Mouse (Mus musculus): ENCODE results near the gene Hmgxb4. TPM values are rescaled to one million over a fixed set of nuclear protein-coding genes. Genes with fewer than 3 reads are reported as not detected.

Hmgxb4 gene
- polyA plus RNA-seq, 1 experiment from 2014 or later = 41.5 TPM

DNA sequence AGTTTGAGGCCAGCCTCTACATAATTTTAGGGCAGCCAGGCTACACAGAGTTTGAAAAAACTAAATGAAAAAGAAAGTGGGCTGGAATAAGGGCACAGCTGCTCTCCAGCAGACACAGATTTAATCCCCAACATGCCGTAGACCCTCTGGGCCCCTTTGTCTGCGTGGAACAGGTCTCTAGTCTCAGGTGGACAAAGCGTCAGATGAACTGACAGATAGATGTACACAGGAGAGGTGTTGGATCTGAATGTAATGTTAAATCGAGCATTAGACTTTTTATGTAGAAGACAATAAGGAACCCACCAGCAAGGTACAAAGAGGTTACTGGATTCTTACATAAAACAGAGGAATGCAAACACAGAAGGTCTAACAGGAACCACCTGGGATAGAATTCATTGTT lies 32.7 kb downstream of the Hmgxb4 start:
- H3K36me3 ChIP-seq (replicated peaks) = peaks cover 69% of the 10 kb centered on the region
- no peak overlapping the region for H3K4me3 ChIP-seq
- no peak overlapping the region for H3K27ac ChIP-seq
- H3K9me3 ChIP-seq = no peaks in the 10 kb centered on the region
- H3K4me1 ChIP-seq = no peaks in the 10 kb centered on the region
- WGBS = 95% methylated on average over 4 of the region's 4 CpGs
- no peaks in the 10 kb centered on the region for H3K27me3 ChIP-seq (replicated peaks)
- H3K4me2 ChIP-seq = no peak overlapping the region
- H3K9ac ChIP-seq = no peak overlapping the region
- ATAC-seq (replicated peaks) = no peak

DNA sequence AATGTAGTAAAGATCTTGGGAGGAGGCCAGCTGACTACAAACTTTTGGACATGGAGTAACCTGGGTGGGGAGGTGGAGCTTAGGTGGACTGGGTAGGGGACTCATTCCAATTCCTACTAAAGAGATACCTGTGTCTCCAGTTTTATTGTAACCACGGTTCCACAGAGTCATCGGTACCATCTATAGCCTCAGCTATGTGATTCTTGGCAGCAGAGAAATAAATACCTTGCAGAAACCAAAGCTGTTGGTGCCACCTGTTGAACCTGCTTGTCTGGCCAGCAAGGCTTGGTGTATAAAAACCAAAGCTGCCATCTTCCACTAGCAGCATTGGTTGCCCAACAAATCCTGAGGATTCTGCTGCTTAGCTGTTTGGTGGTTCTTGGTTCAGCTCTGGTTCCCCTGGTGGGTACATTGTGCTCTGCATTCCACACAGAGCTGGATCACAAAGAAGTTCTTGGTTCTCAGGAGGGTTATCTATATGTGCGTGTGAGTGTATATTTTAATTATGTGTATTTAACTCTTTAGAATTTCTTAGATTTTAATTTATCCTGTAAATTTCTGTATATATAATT lies 37.4 kb downstream of the Hmgxb4 start:
- Histone ChIP-seq H3K4me3 (no peak overlapping the region), H3K4me1 (peaks cover 15% of the 10 kb centered on the region), H3K27ac (no peak overlapping the region), H3K36me3 (replicated peaks) (peaks cover 40% of the 10 kb centered on the region), H3K27me3 (replicated peaks) (no peaks in the 10 kb centered on the region), H3K9ac (no peak overlapping the region), H3K9me3 (no peaks in the 10 kb centered on the region), H3K4me2 (no peak overlapping the region)
- WGBS = 95% methylated on average over 3 of the region's 3 CpGs
- ATAC-seq (replicated peaks) = no peak

DNA sequence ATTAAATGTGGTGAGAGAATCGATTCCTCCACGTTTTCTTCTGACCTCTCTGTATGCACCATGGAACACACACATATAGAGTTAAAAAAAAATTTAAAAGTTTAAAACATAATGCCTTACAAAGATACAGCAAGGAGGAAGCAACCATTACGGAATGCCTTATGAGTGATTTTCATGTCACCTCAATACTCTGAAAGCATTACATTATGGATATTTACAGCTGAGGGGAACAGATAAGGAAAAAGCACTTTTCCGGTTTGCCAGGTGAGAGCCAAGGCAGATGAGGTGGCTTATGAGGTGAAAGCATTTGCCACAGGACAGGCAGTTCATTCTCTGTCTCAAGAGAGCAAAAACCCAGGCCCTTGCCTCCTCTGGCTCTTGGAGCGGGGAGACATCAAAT lies 39.8 kb downstream of the Hmgxb4 start:
- WGBS = 69% methylated on average over 5 of the region's 5 CpGs
- Histone ChIP-seq H3K27ac (peak overlapping the region; percentile 85), H3K4me3 (peak overlapping the region; percentile 59)

DNA sequence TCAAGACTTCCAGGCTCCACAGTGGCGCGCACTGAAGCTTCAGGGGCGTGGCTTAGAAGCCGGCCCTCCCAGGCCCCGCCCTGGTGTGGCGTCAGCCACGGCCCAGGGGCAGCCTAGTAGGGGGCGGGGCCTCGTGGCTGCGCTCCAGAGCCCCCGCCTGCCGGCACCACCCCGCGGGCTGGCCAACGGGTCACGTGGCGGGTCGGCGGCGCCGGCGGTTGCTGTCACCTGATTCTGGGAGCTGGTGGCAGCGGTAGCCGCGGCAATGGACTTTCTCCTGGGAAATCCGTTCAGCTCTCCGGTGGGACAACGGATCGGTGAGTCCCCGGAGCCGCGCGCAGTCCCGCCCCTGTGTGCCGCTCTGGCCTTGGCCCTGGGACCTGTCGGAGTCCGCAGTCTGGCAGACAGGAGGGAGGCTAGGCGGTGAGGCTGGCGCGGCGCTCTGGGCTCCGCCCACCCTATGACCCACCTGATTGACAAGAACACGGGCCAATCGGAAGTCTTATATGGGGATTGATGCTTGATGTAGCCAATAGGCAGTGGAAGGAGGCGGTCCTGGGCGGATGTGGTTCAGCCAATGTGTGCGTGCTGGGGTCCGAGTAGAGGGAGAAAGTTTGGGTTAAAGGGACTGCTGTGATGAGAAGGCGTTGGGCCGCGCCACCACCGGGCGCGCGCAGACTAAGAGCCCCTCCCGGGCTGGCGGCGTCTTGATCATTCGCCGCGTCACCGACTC lies 40.5 kb downstream of the Hmgxb4 start, which contains the start of gene Tom1:
Tom1 (plus strand) TSS at position 195 of the 733 bp plus-strand sequence.
- Histone ChIP-seq H3K27me3 (replicated peaks) (no peaks in the 10 kb centered on the region), H3K9ac (peak within 1 kb of the TSS; percentile 50), H3K4me1 (peaks cover 15% of the 10 kb centered on the region), H3K9me3 (no peaks in the 10 kb centered on the region), H3K4me3 (peak within 1 kb of the TSS; percentile 59), H3K36me3 (replicated peaks) (peaks cover 19% of the 10 kb centered on the region), H3K4me2 (peak within 1 kb of the TSS; percentile 79), H3K27ac (peak within 1 kb of the TSS; percentile 85)
- WGBS = under 1% methylated on average over 62 of the region's 62 CpGs
- peak; percentile 100 for ATAC-seq (replicated peaks)

More for the DNA sequence above, 39.8 kb downstream of the Hmgxb4 start:
- Histone ChIP-seq H3K9me3 (no peaks in the 10 kb centered on the region), H3K36me3 (replicated peaks) (peaks cover 26% of the 10 kb centered on the region), H3K4me1 (peaks cover 15% of the 10 kb centered on the region), H3K27me3 (replicated peaks) (no peaks in the 10 kb centered on the region), H3K9ac (peak overlapping the region; percentile 50; the same call in 1 of the 2 replicates), H3K4me2 (peak overlapping the region; percentile 50)
- ATAC-seq (replicated peaks) = no peak

DNA sequence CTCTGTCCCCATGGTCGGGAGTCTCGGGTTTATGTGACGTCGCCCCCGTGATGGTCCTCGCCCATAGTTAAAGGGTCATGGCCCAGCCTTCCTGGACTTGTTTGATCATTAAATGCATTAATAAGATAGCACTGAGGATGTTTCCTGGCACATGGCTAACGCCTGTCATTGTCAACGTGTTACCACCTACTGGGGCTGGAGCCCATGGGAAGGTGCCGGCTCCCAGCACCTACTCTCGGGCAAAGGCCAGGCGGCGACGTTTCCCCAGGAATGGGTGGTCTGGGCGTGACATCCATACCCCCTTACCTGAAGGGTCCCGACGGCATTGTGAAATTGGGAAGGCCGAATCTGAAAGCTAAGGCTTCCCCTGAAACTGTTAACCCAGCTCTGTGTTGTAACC lies 41.1 kb downstream of the Hmgxb4 start:
- no peak for ATAC-seq (replicated peaks)
- Histone ChIP-seq H3K4me1 (peaks cover 15% of the 10 kb centered on the region), H3K9me3 (no peaks in the 10 kb centered on the region), H3K4me2 (peak overlapping the region; percentile 79), H3K36me3 (replicated peaks) (peaks cover 12% of the 10 kb centered on the region), H3K27ac (peak overlapping the region; percentile 63), H3K4me3 (peak overlapping the region; percentile 59), H3K9ac (peak overlapping the region; percentile 47), H3K27me3 (replicated peaks) (no peaks in the 10 kb centered on the region)
- 3% methylated on average over 17 of the region's 17 CpGs for WGBS

DNA sequence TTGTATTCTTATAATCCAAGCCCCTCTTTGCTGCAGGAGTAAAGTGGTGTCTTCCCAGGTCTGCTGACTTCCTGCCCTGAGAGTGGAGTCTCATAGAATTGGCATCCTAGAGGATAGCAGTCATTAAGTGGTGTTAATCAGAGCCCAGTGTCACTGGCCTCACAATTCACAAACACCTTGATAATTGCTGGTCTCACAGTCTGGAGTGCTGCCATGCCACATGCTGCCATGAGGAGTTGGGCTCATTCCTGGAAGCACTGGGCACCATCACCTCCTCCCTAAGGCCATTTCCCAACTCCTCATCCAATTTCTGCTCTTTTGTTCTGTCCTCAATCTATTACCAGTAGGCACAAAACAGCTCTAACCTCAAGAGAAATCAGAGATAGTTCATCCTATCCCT lies 42.5 kb downstream of the Hmgxb4 start:
- H3K4me3 ChIP-seq = no peak overlapping the region
- H3K4me1 ChIP-seq = peaks cover 15% of the 10 kb centered on the region
- no peaks in the 10 kb centered on the region for H3K9me3 ChIP-seq
- H3K36me3 ChIP-seq (replicated peaks) = peaks cover 2% of the 10 kb centered on the region; the same call in 1 of the 2 replicates
- H3K27ac ChIP-seq = no peak overlapping the region
- no peaks in the 10 kb centered on the region for H3K27me3 ChIP-seq (replicated peaks)
- H3K9ac ChIP-seq = no peak overlapping the region
- H3K4me2 ChIP-seq = no peak overlapping the region
- no peak for ATAC-seq (replicated peaks)

DNA sequence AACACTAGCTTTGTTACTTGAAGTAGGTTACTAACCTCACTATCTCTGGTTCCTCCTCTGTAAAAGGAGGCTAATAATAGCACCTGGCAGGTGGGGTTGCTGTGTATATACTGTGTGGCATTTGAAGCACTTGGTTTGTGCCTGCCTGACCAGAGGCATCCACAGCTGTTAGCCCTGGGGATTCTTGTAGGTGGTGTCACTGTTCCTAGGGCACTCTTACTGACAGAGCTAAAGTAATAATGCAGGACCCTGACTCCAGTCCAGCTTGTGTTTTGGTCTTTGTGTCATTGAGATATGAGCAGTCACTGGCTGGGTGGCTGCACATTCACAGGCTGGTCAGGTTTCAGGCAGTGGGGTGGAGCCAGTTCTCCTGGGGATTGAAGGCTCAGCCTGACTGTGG lies 45.3 kb downstream of the Hmgxb4 start:
- Histone ChIP-seq H3K9ac (no peak overlapping the region), H3K36me3 (replicated peaks) (no peaks in the 10 kb centered on the region), H3K4me1 (peaks cover 10% of the 10 kb centered on the region), H3K4me2 (no peak overlapping the region), H3K27ac (no peak overlapping the region), H3K4me3 (no peak overlapping the region), H3K9me3 (no peaks in the 10 kb centered on the region), H3K27me3 (replicated peaks) (no peaks in the 10 kb centered on the region)
- ATAC-seq (replicated peaks) = no peak

DNA sequence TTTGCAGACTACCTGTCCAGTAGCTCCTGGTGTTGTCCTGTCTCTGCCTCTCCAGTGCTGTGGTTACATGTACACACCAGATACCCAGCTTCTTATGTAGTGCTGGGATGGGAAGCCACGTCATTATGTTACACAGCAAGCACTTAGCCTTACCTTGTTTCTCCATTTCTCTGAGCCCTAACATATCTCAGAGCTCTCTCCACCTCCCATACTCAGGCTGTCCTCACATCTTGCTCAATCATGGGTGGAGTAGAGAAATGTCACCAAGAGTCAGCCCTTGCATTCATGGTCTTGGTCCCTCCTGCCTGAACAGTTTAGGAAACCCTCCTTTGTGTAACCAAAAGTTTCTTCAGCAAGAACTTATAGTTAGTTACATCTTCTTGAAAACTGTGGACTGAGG lies 46.6 kb downstream of the Hmgxb4 start:
- whole genome bisulfite sequencing = 94% methylated on average over 1 of the region's 1 CpGs
- peaks cover 5% of the 10 kb centered on the region for H3K4me1 ChIP-seq
- no peak overlapping the region for H3K27ac ChIP-seq
- no peak overlapping the region for H3K9ac ChIP-seq
- H3K36me3 ChIP-seq (replicated peaks) = no peaks in the 10 kb centered on the region
- no peak for ATAC-seq (replicated peaks)
- no peak overlapping the region for H3K4me2 ChIP-seq
- H3K4me3 ChIP-seq = no peak overlapping the region
- no peaks in the 10 kb centered on the region for H3K9me3 ChIP-seq
- no peaks in the 10 kb centered on the region for H3K27me3 ChIP-seq (replicated peaks)

DNA sequence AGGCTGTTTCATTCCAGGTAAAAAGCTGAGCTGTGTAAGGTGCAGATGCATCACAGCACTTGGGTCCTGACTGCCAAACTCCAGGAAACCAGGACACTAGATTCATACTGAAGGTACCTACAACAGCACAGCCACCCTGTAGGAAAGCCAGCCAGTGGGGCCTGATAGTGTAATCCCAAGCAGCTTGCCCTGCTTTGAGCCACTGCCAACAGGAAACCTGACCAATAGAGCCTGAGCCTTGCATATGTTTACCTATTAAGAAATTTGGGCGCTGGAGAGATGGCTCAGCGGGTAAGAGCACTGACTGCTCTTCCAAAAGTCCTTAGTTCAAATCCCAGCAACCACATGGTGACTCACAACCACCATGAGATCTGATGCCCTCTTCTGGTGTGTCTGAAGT lies 49.0 kb downstream of the Hmgxb4 start:
- no peaks in the 10 kb centered on the region for H3K27me3 ChIP-seq (replicated peaks)
- H3K4me1 ChIP-seq = no peaks in the 10 kb centered on the region
- ATAC-seq (replicated peaks) = no peak
- H3K36me3 ChIP-seq (replicated peaks) = no peaks in the 10 kb centered on the region
- WGBS = 86% methylated on average over 2 of the region's 2 CpGs
- H3K9me3 ChIP-seq = no peaks in the 10 kb centered on the region
- no peak overlapping the region for H3K9ac ChIP-seq
- H3K4me3 ChIP-seq = no peak overlapping the region
- H3K27ac ChIP-seq = no peak overlapping the region
- H3K4me2 ChIP-seq = no peak overlapping the region

DNA sequence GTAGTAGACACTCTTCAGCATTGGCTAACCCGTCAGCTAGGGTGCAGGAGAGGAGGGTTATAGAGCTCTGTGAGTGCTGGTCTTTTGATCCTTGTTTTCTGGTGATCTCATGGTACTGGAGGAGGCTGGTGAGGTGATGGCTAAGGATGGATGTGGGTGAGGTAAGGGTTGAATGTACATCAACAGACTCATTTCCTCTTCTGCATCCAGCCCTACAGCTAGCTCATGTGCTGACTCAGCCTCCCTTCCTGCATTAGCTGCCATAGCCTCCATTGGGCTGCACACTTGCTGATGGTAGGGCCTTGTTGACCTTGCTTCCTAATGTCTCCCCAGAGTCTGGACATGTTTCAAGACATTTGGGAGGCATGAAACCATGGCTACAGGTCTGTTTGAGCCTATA lies 49.8 kb downstream of the Hmgxb4 start:
- Histone ChIP-seq H3K4me1 (no peaks in the 10 kb centered on the region), H3K9me3 (no peaks in the 10 kb centered on the region), H3K36me3 (replicated peaks) (no peaks in the 10 kb centered on the region), H3K9ac (no peak overlapping the region), H3K27ac (no peak overlapping the region), H3K27me3 (replicated peaks) (no peaks in the 10 kb centered on the region), H3K4me2 (no peak overlapping the region), H3K4me3 (no peak overlapping the region)
- ATAC-seq (replicated peaks) = no peak
- 96% methylated on average over 1 of the region's 1 CpGs for WGBS

DNA sequence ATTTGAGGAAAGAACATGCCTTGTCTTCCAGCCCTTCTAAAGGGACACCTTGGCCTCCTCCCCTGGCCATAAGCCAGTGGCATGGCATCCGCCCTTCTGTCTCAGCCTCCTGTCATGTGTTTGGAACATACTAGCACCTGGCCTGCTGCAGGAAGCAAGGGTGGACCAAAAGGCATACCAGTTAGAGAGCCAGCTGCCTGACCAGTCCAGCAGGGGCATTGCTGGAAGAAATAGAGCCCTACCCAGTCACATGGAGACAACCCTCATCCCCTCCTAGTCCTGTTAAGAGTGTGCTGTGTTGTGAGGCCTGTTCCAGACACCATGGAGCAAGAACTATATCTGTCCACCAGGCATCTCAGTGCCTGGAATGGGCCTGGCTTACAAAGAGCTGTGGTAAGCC lies 53.1 kb downstream of the Hmgxb4 start:
- Histone ChIP-seq H3K27ac (no peak overlapping the region), H3K36me3 (replicated peaks) (no peaks in the 10 kb centered on the region), H3K9ac (no peak overlapping the region), H3K27me3 (replicated peaks) (no peaks in the 10 kb centered on the region), H3K4me1 (no peaks in the 10 kb centered on the region), H3K4me3 (no peak overlapping the region), H3K9me3 (no peaks in the 10 kb centered on the region), H3K4me2 (no peak overlapping the region)
- no peak for ATAC-seq (replicated peaks)
- WGBS = 100% methylated on average over 1 of the region's 1 CpGs

DNA sequence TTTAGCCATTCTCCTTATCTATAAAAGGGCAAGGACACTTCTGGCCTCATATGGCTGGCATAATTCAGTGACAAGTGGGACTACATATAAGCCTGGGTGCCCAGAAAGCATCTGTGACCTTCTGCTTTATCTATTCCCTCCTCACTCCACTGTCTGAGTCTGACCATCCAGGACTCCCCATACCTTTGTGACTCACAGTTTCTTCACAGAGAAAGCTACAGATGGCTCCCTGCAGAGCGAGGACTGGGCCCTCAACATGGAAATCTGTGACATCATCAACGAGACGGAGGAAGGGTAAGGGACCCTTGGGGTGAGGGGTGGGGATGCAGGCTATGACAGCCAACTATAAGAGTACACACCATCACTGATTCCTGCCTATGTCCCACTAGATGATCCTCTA lies 54.6 kb downstream of the Hmgxb4 start:
- H3K4me1 ChIP-seq = no peaks in the 10 kb centered on the region
- ATAC-seq (replicated peaks) = no peak
- no peaks in the 10 kb centered on the region for H3K27me3 ChIP-seq (replicated peaks)
- H3K9ac ChIP-seq = no peak overlapping the region
- no peak overlapping the region for H3K4me3 ChIP-seq
- no peaks in the 10 kb centered on the region for H3K9me3 ChIP-seq
- H3K27ac ChIP-seq = no peak overlapping the region
- no peaks in the 10 kb centered on the region for H3K36me3 ChIP-seq (replicated peaks)
- WGBS = 86% methylated on average over 3 of the region's 3 CpGs
- no peak overlapping the region for H3K4me2 ChIP-seq

DNA sequence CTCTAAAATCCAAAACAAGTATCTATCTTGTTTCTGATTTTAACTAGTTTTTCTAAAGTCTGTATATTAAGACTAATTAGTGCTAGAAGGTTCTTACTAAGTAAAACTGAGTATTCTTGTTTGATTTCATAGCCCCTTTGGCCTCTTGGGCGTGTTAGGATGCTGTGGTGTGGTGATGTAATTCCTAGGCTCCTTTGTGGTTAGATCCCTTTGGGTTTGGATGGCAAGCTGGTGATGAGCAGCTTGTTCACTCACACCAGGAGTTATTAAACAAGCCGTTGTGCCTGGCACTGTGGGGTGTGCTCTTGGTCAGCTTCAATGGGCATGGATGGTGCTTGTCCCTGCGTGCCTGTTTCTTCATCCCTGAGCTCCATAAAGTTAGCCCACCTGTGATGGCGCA lies 60.2 kb downstream of the Hmgxb4 start:
- Histone ChIP-seq H3K36me3 (replicated peaks) (no peaks in the 10 kb centered on the region), H3K4me2 (no peak overlapping the region), H3K4me3 (no peak overlapping the region), H3K27me3 (replicated peaks) (no peaks in the 10 kb centered on the region), H3K27ac (no peak overlapping the region), H3K4me1 (no peaks in the 10 kb centered on the region), H3K9ac (no peak overlapping the region), H3K9me3 (no peaks in the 10 kb centered on the region)
- ATAC-seq (replicated peaks) = no peak
- WGBS = 94% methylated on average over 4 of the region's 4 CpGs

All from midbrain, embryonic 15.5 days (tissue).